Mouse (Mus musculus) urinary bladder, postnatal 4 days (tissue): ENCODE results near the gene Rps9.

Experiments used
- DNase-seq, 2 experiments: peaks; one replicate each; pipeline ENCODE4 v3.0.0; 2021 to 2022; ENCODE audit warnings: low spot score in 2 of 2

The Rps9 gene

GRCm38 (mm10) chr7:3703879-3704441 lies at the start of gene Rps9:
TSS of gene Rps9 (plus strand) at chr7:3703993.
- peak; percentile 92 to 97 for DNase-seq

DNA sequence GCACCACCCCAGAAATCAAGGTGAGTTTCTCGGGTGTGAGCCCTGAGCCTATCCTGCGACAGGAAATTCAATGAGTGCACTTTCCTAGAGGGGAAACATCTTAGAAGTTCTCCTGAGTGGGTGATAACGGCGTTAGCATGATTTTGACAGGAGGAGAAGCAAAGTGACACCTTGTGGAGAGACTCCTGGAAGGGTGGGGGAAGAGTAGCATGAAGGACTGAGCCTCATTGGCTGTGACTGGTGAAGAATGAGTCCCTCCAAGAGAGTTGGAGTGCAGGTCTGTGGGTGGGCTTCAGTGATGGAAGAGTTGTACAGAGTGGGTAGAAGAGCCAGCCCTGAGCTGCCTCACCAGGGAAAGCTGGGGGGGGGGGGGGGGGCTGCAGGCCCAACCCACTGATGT lies 46.8 kb upstream of the Rps9 start:
- DNase-seq, result no peak

DNA sequence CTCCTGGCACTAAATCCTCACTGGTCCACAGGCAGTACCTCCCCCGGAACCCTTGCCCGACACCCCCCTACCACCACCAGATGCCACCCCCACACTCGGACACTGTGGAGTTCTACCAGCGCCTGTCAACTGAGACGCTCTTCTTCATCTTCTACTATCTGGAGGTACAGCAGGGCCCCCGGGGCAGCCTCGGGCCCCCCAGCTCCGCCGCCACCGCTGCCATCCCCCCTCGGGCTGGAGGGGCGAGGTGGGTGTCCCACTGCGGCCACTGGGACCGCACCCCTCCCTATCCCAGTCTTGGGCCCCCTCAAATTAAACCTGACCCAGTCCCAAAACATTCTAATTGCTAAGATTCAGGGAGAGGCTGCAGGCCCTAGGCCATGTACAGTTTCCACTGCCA lies 45.2 kb upstream of the Rps9 start:
- no peak for DNase-seq

DNA sequence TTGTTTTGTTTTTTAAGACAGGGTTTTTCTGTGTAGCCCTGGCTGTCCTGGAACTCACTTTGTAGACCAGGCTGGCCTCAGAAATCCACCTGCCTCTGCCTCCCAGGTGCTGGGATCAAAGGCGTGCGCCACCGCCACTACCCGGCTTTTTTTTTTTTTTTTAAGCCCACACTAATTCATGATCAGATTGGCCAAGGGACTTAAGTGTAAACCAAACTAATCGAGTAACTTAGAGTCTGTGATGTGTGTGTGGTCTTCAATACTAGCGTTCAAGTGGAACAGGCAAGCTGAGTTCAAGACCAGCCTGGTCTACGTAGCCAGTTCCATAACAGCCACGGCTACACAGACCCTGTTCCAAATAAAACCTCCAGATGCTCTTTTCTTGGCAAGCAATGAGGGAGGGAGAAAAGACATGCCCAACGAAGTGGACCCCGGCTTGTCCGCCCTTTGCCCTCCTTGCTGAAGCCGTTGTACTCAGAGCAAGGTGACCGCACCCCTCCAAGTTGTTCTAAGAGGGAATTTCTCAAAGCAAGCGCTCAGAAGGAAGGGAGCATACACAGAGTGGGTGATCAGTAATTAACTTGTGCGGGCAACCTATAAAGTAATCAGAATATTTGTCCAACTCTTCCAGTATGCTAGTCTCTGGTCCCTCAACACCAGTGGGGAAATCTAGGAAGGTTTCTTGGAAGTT lies 39.1 kb upstream of the Rps9 start:
- DNase-seq, result no peak

- peak; percentile 95 to 96 for DNase-seq
These were observed 38.3 kb upstream of the Rps9 start, which contains the start of gene Leng1 for GRCm38 (mm10) chr7:3665215-3666114. TSS of gene Leng1 (minus strand) at chr7:3665840.

GRCm38 (mm10) chr7:3666921-3667391 lies 36.8 kb upstream of the Rps9 start:
- no peak for DNase-seq

GRCm38 (mm10) chr7:3674507-3675227 lies 29.1 kb upstream of the Rps9 start:
- peak; percentile 65 to 85 for DNase-seq

DNA sequence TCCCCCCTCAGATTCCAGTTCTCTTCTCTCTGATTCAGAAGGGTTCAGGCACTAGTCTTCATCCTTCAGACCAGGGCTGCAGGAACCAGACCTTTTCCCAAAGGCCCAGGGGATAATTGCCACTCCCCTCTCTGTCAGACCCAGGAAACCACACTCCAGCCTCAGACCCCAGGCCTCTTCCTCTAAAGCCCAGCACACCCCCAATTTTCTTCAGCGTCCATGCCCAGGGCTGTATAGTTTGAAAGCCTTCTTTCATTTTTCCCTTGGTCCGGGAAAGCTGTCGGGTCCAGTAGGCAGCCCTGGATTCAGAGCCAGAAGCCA lies 28.6 kb upstream of the Rps9 start:
- DNase-seq, result no peak

GRCm38 (mm10) chr7:3676371-3676770 lies 27.4 kb upstream of the Rps9 start:
- no peak for DNase-seq

GRCm38 (mm10) chr7:3677342-3677741 lies 26.5 kb upstream of the Rps9 start, which contains the start of gene Tmc4:
TSS of gene Tmc4 (minus strand) at chr7:3677553.
- no peak for DNase-seq

GRCm38 (mm10) chr7:3683908-3684550 lies 19.8 kb upstream of the Rps9 start:
- no peak for DNase-seq

DNA sequence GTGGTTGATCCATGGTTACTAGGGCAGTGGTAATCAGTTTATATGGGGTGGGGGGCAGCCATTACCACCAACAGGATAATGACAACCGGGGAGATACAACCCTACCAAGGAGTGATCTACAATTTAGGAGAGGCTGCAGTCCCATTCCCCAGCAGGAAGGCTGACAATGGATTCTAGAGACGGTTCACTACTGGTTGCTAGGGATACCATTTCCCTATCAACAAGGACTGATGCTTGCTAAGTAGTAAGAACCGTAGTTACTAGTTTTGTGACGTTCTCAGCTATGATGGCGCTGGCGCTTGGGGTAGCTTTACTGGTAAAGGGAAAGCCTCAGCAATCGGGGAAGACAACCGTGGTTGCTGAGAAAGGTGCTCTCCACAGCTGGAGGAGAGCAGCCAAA lies 19.1 kb upstream of the Rps9 start:
- no peak for DNase-seq

DNA sequence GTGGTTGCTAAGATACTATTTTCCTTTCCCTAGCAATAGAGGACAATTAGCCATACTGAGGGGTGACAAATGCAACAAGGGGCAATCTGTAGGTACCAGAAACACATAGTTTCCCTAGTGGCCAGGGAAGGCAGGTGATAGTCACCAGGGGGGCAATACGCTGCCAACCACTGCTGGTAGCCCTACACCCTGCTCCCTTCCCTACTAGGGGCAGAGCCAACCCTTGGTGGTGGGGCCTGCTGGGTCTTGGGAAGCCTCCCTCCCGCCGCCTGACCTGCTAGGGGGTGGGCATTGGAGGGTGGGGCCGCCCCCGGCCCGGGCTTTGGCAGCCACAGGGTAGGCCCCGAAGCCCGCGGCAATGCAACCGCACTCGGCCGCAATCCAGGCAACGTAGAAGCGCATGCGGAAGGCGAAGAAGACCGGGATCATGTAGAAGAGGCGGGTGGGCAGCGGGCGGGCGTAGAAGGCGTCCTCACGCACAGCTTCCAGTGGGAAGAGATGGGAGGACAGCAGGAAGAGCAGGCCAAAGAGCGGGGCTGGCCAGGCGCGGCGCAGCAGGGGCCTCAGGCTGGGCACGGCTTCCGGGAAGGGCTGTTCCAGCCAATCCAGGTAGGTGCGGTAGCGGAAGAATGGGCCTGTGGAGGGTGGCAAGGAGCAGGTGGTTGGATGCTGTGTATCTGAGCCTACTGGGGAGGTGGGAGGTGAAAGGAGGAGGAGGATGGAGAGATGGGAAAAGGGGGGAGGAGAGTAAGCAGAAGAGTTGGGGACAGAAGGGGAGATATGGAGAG lies 18.2 kb upstream of the Rps9 start:
- DNase-seq, result no peak

DNA sequence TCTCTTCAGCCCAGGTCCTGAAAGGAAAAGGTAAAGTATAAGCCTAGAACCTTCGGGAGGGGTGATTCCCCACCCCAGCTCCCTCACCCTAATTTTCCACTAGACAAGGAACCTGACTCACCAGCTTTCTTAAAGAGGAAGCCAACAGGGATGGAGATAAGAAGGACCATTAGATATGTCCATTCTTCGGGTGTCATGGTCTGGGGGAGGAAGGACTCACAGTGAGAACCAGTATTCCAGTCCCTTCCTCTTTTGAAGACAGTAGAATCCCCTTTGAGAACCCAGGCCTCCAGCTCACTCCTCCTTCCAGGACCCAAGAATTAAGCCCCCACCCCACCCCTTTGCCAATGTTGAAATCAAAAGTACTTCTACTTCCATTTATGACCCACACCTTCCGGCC lies 11.9 kb upstream of the Rps9 start:
- no peak for DNase-seq

DNA sequence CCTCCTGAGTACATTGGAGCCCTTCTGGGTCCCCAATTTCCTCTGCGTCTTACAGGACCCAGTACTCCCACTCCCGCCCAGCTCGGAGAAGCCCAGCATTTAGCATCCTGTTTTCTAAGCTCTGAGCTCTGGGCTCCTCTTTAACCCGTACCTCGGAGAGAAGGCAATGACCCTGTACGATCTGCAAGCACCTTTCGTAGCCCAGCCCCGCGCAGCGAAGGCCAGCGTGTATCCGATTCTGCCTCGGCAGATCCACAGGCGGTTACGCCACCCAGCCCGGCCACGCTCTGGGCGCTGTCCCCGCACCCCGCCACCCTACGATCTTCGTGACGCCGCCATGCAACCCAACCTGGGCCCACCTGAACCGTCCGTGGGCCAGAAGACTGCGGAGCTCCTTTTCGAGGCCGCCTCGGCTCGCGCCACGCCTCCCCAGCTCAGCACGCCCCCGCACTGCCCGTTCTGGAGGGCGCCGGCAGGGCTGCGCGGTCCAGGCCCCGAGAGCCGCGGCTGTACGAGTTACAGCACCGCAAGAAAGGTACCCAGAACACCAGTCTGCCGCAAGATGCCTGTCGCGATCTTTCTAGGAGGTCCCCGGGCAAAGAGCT lies 11.3 kb upstream of the Rps9 start, which contains the start of gene Tsen34:
Tsen34 (plus strand) TSS at position 482 of the 605 bp plus-strand sequence.
- DNase-seq, result no peak

DNA sequence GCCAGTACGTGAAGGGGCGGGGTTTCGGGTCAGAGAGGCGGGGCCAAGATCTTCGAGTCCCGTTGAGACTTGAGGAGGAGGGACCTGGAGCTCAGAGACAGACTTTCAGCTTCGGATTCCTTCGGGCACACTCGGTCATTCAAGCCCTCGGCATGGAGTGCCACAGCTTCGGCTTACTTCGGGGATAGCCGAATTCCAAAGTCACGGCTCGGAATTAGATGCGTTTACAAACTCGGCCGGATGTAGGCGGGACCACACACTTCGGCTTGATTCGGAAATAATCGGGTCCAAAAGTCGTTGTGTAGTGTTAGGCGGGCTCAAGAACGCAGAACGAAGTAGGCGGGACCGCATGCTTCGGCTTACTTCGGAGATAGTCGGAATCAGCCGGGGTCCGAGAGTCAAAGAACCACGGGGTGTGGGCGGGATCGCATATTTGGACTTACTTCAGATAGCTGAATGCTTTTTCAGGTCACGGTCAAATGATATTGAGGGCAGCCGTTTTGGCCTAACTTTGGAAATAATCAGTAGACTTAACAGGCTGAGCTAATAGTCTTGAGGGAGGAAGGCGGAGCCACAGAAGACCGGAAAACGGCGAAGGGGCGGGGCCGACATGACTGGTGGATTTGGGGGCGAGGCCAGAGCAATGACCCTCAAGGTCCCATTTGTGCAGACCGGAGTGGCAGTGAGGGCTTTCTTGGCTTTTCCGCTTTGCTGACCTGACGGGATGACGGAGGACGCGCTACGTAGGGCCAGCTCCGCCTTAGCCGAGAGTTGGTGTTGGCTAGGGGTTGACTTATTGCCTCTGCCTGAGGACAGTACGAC lies 10.6 kb upstream of the Rps9 start, which contains the start of gene Mboat7:
Mboat7 (minus strand) TSS at position 537 of the 822 bp plus-strand sequence.
- peak; percentile 95 for DNase-seq

DNA sequence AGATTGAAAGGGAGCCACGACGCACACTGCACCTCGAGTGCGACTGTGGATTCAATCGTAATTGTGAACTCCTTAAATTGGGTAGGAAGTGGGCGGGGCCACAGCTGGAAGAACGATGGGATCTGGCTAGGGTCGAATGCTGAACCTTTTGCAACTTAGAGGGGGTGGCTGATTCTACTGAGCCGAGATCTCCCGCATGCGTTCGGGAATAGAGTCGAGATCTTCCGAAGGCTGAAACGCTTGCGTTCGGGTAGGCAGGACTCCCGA lies 10.1 kb upstream of the Rps9 start:
- DNase-seq, result no peak

GRCm38 (mm10) chr7:3694076-3694948 lies 9.5 kb upstream of the Rps9 start:
- peak; percentile 73 to 74 for DNase-seq
